Mouse (Mus musculus): ENCODE measurements around the gene Cphx3.
"Not testable (repeated sequence)": the region's sequence is repeated elsewhere in the genome, so short reads cannot be mapped to it uniquely, and the experiment has no call there.

- TF ChIP-seq POLR2A (IDR thresholded peaks at IDR 0.05; ENCODE audit: insufficient read depth, low read length); CTCF (IDR thresholded peaks at IDR 0.05; ENCODE audit: low read depth, low read length); EP300 (IDR thresholded peaks at IDR 0.05; ENCODE audit: insufficient read depth, low read depth, low read length): not testable (repeated sequence)
These were observed 35.1 kb upstream of the Cphx3 start for GRCm38 (mm10) chr14:26047026-26047425.

All from ES-Bruce4 (cell line).